Mouse (Mus musculus) megakaryocyte, embryonic 14.5 days (primary cell): ENCODE results near the gene Galnt13. TPM values are rescaled to one million over a fixed set of nuclear protein-coding genes. Genes with fewer than 3 reads are reported as not detected.
"Not testable (repeated sequence)": the region's sequence is repeated elsewhere in the genome, so short reads cannot be mapped to it uniquely, and the experiment has no call there.

Experiments
- H3K27me3 ChIP-seq: replicated peaks from 2 replicates; pipeline ENCODE3; 2012; ENCODE audit warnings: inconsistent platforms
- H3K36me3 ChIP-seq: replicated peaks from 2 replicates; pipeline ENCODE3; 2012; ENCODE audit warnings: low read length, inconsistent platforms, mixed read lengths
- H3K4me1 ChIP-seq: 2 replicates; pipeline ENCODE4 v1.6.1; 2012; ENCODE audit warnings: inconsistent platforms
- H3K4me3 ChIP-seq: replicated peaks from 2 replicates; pipeline ENCODE3; 2012; ENCODE audit warnings: moderate library complexity, mild to moderate bottlenecking, inconsistent platforms
- H3K9me3 ChIP-seq: 2 replicates; pipeline ENCODE4 v1.6.1; 2012; ENCODE audit warnings: inconsistent platforms
- FLI1 ChIP-seq: IDR thresholded peaks from 2 replicates; pipeline ENCODE4 v1.6.1; 2012; ENCODE audit warnings: low read length, inconsistent platforms, mixed read lengths
- GATA1 ChIP-seq: IDR thresholded peaks from 3 replicates; pipeline ENCODE4 v1.6.1; 2012; ENCODE audit warnings: mixed read lengths, low read length, inconsistent platforms, borderline replicate concordance
- polyA plus RNA-seq: library from polyadenylated mRNA; stranded (reverse); fragments of >175 nt; gene quantifications from 2 replicates; pipeline ENCODE4 v1.2.3, GENCODE M21; 2012; ENCODE audit warnings: low replicate concordance; ENCODE audit not compliant: insufficient read depth

Gene Galnt13
- polyA plus RNA-seq, 1 experiment = not detected

DNA sequence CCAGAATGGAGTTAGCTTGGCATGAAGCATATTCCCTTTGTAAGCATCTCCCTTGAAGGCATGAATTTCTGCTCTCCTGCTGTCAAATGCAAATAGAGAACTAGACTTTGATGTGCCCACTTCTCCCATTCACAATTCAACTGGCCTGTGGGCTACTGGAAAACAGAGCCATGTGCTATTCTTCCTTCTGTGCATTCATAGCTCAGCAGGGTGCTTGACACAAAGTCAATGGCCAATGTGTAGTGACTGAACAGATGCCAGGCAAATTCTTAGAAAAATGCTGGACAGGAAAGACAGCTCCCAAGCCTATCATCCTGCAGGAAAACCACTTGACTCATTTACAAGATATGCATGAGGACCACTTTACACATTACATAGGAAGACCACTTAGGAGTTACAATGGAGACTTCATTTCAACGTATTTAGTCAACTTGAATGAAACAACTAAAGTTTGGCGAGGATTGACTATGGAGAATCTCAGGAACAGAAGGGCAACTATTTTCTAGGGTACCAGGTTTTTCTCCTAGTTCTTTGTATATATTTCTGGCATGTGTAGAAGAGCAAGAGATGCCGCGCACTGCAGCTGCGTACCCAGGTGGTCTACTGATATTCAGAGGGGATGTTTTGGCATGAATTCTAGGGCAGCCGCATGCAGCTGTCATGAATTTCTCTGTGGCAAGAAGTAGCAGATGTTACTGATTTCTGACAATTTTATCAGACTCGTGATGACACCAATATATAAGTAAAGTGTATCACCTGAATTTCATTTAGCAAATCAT is 470.4 kb downstream of the Galnt13 start:
- no peak for TF ChIP-seq FLI1
- TF ChIP-seq GATA1 = no peak
- no peaks in the 10 kb centered on the region for H3K4me1 ChIP-seq
- no peaks in the 10 kb centered on the region for H3K36me3 ChIP-seq
- H3K4me3 ChIP-seq = no peak overlapping the region
- no peaks in the 10 kb centered on the region for H3K9me3 ChIP-seq
- no peaks in the 10 kb centered on the region for H3K27me3 ChIP-seq

DNA sequence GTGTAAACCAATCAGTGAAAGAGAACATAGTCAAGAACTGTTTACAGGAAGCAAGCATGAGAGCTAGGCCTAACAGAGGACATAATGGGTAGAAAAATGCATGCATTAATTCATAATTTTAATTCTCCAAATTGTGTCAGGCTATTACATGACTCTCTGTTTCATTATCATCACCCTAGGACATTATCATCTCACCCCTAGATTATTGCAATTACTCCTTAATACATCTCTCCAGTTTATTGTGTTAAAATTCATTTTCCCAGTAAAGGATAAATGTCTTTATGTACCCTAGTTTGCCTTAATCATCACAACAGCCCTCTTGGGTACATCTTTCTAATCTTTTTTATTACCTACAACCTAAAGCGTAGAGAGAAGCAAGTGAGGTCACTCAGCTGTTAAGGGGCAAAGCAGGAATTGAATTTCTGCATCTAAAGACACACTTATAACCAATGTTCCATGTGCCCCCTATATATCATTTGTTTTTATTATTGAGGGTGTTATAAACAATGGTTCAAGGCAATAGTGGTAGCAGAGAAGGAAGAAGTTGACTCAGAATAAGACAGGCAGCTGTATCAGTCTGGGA is 479.1 kb downstream of the Galnt13 start:
- no peaks in the 10 kb centered on the region for H3K36me3 ChIP-seq

DNA sequence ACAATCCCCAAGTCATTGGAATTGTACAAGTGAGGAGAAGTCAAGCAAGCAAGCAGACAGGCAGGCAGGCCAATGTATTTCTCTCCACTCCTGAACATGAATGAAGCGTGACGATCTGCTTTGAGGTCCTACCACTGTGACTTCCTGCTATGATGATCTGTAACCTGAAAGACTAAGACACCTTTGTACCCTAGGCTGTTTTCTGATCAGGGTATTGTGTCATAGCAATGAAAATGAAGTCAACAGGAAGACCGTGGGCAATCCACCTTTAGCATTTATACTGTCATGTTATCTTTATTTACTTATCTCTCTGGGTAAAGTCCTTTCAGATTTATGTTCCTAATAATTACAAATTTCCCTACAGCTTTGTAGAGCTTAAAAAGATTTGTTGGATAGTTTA is 500.3 kb downstream of the Galnt13 start:
- Histone ChIP-seq H3K36me3 (no peaks in the 10 kb centered on the region), H3K4me3 (no peak overlapping the region), H3K27me3 (no peaks in the 10 kb centered on the region), H3K4me1 (no peaks in the 10 kb centered on the region), H3K9me3 (no peaks in the 10 kb centered on the region)
- no peak for TF ChIP-seq GATA1
- TF ChIP-seq FLI1 = no peak

More for the DNA sequence above, 479.1 kb downstream of the Galnt13 start:
- Histone ChIP-seq H3K4me3 (no peak overlapping the region), H3K9me3 (no peaks in the 10 kb centered on the region), H3K4me1 (no peaks in the 10 kb centered on the region), H3K27me3 (no peaks in the 10 kb centered on the region)
- TF ChIP-seq FLI1 (no peak), GATA1 (no peak)

DNA sequence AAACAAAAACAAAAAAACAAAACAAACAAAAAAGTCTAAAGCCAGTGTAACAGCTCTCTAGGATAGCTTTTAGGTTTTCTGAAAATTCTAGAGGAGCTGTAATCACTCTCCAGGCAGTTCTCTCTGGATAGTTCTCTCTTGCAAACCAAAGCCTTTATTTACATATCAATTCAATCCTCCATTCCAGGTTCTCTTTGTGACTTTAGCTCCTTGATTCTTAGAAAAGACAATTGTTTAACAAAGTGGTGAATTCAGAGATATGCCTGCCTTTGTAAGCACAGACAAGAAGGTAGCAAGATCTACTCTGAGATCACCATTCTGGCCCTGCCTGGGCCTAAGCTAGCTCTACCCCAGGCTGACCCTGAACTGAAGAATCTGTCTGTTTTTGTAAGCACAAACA is 501.2 kb downstream of the Galnt13 start:
- no peaks in the 10 kb centered on the region for H3K27me3 ChIP-seq
- TF ChIP-seq GATA1 = no peak
- TF ChIP-seq FLI1 = no peak

DNA sequence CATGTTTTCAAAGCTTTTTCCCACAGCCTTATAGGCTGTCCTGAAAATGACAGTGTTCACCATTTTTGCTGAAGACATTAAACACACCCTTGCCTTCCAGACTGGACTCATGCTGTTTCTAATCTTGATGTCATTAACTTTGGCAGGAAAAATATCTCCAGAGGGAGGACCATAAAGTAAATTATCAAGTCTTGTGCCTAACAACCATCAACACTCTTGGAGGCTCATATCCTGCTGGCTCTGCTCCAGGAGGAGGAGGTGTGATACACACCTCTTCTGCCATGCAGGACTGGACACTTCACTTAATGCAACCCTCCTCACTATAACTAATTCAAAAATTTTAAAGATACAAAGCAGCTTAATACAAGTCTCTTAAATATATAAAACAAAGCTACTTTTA is 502.0 kb downstream of the Galnt13 start:
- no peaks in the 10 kb centered on the region for H3K27me3 ChIP-seq
- no peaks in the 10 kb centered on the region for H3K4me1 ChIP-seq
- no peak for TF ChIP-seq FLI1
- no peak for TF ChIP-seq GATA1
- H3K9me3 ChIP-seq = no peaks in the 10 kb centered on the region
- H3K36me3 ChIP-seq = no peaks in the 10 kb centered on the region
- H3K4me3 ChIP-seq = no peak overlapping the region

More for the DNA sequence above, 501.2 kb downstream of the Galnt13 start:
- Histone ChIP-seq H3K4me3 (no peak overlapping the region), H3K9me3 (no peaks in the 10 kb centered on the region), H3K4me1 (no peaks in the 10 kb centered on the region), H3K36me3 (no peaks in the 10 kb centered on the region)

DNA sequence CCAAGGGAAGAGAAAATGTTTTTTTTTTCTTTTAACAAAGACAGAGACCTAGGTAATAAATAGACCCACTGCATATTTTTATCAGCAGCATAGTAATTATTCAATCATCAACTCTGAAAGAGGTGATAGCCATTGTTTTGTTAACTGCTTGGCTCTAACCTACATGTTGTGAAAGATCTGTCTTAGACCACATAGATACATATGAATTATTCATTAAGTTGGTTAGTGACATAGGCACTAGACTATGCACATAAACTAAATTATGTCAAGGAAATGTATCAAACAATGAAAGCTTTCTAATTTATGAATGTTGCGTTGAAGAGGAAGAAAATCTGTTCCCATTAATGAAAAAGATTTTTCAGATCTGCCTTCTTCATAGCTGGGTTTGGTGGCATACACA is 507.3 kb downstream of the Galnt13 start:
- no peak overlapping the region for H3K4me3 ChIP-seq
- TF ChIP-seq FLI1 (no peak), GATA1 (no peak)
- H3K36me3 ChIP-seq = no peaks in the 10 kb centered on the region

DNA sequence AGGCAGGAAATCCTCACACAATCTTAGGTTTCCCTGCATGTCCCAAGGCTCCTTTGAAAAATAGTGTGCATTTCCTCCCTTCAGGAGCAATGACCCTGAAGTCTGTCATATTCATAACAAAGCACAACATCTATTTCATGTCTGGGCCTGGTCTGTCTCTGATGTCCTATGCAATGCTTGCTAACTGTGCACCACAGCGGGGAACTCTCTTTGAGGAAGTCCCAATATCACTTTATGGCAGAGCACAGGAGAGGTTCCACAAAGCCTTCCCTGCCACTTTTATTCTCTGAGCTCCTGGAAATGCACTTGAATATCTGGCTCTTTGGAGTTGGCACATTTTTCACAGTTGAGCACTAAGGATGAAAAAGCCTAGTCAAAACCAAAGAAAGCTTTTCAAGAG is 547.7 kb downstream of the Galnt13 start:
- H3K9me3 ChIP-seq = 0 out of 2 replicates have a peak, but pooled peaks cover 3% of the 10 kb centered on the region
- H3K27me3 ChIP-seq = no peaks in the 10 kb centered on the region
- H3K4me3 ChIP-seq = no peak overlapping the region
- no peaks in the 10 kb centered on the region for H3K4me1 ChIP-seq
- H3K36me3 ChIP-seq = no peaks in the 10 kb centered on the region
- TF ChIP-seq GATA1 (no peak), FLI1 (no peak)

More for the DNA sequence above, 507.3 kb downstream of the Galnt13 start:
- Histone ChIP-seq H3K27me3 (no peaks in the 10 kb centered on the region), H3K9me3 (no peaks in the 10 kb centered on the region), H3K4me1 (no peaks in the 10 kb centered on the region)

DNA sequence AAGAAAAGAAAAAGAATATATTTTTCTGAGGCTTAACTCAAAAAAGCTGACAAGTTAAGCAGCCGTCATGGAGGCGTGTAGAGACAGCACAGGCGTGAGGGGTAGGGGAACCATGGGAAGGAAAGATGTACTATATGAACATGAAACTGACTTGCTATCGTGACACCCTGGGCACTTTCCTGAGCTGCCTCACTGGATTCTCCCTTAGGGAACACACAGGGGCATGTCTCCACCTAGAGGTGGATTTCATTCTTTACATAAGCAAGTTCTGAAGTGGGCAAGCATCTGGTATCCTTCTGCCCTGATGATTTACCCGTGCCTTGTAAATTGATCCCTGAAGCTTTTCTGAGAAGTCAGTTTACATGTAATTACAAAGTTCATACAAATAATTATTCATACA is 586.4 kb downstream of the Galnt13 start:
- H3K36me3 ChIP-seq, H3K4me1 ChIP-seq, H3K27me3 ChIP-seq: not testable (repeated sequence)

DNA sequence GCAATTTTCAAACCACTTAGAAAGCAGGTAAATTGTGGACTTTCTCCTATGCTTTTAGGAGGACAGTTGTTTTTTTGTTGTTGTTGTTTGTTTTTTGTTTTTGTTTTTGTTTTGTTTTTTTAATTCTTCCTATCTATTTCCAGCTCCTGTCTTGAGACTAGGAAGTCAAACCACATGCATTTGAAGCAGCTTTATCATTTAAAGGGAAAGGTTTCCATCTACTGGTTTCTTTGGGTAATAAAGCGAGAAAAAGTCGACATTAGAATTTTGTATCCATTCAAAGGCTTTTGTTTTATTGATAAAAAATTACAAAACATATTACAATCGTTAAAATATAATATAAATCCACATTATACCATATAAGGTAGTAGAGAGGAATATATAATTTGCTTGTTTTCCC is 598.5 kb downstream of the Galnt13 start:
- no peaks in the 10 kb centered on the region for H3K9me3 ChIP-seq
- TF ChIP-seq FLI1 (no peak), GATA1 (no peak)
- H3K27me3 ChIP-seq = no peaks in the 10 kb centered on the region
- H3K36me3 ChIP-seq = no peaks in the 10 kb centered on the region
- H3K4me3 ChIP-seq = no peak overlapping the region
- no peaks in the 10 kb centered on the region for H3K4me1 ChIP-seq

More for the DNA sequence above, 586.4 kb downstream of the Galnt13 start:
- not testable (repeated sequence) for H3K9me3 ChIP-seq, H3K4me3 ChIP-seq

DNA sequence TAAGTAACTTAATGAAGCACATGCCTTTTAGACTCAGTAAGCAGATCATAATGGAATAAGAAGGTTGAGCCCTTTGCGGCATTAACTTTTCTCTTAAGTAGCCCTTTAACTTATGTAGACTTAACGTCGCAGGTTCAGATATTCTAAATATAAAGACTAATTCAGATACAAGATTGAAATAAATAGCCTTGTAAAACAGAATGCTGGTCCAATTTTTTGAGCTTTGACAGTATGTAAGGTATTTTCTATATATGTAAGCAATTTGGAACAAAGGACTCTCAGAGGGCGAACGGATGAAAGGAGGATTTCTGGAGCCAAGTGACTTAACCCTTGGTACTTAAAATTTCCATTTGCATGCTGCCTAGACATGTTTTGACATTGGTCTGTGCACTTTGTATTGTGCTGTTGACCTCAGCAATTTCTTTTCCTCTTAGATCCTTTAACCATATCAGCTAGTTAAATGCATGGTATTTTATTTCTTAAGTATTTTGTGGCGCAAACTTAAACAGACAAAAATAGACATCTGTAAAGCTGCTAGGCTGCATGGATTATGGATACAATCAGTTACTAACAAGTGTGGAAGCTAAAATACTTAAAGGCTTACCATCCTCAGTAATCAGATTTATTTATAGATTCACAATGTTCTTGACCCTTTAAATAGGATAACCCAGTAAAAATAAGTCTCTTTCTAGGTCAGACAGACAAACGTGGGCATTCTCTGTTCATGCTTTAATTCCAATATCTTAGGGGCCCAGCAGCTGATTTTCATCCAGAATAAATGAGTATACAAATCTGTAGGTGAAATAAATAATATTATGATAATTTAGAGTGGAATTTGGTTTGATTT is 629.6 kb downstream of the Galnt13 start:
- TF ChIP-seq FLI1 = no peak
- no peak for TF ChIP-seq GATA1
- Histone ChIP-seq H3K36me3 (no peaks in the 10 kb centered on the region), H3K4me3 (no peak overlapping the region), H3K9me3 (no peaks in the 10 kb centered on the region), H3K27me3 (no peaks in the 10 kb centered on the region), H3K4me1 (no peaks in the 10 kb centered on the region)
